Mouse (Mus musculus): Measurements from ENCODE around the gene Ggt7. TPM values are rescaled to one million over a fixed set of nuclear protein-coding genes. Genes with fewer than 3 reads are reported as not detected.

Ggt7 gene
- polyA plus RNA-seq, 1 experiment from 2014 or later: 10.6 TPM

- Histone ChIP-seq H3K4me3 (ENCODE audit: low read depth, low read length) (peak overlapping the region; percentile 56), H3K4me1 (replicated peaks; ENCODE audit: control insufficient read depth, insufficient read depth, low read length) (peaks cover 2% of the 10 kb centered on the region; the same call in 1 of the 2 replicates), H3K4me2 (ENCODE audit: low read depth, low read length, severe bottlenecking) (peak overlapping the region; percentile 79), H3K27ac (ENCODE audit: low read depth, low read length) (no peak overlapping the region), H3K9me3 (ENCODE audit: control insufficient read depth, low read length) (no peaks in the 10 kb centered on the region), H3K36me3 (ENCODE audit: control insufficient read depth, insufficient read depth, low read length) (no peaks in the 10 kb centered on the region), H3K9ac (ENCODE audit: low read length) (peak overlapping the region; percentile 68), H3K27me3 (ENCODE audit: control insufficient read depth, insufficient read depth, low read length) (no peaks in the 10 kb centered on the region; the same call in 1 of the 2 replicates)
- WGBS: 26% methylated on average over 18 of the region's 18 CpGs
- no peak for DNase-seq (ENCODE audit: low spot score)
- no peak for ATAC-seq (replicated peaks; ENCODE audit: low FRiP score)
These were observed 664 bp upstream of the Ggt7 start for GRCm38 (mm10) chr2:155518531-155519270.

DNA sequence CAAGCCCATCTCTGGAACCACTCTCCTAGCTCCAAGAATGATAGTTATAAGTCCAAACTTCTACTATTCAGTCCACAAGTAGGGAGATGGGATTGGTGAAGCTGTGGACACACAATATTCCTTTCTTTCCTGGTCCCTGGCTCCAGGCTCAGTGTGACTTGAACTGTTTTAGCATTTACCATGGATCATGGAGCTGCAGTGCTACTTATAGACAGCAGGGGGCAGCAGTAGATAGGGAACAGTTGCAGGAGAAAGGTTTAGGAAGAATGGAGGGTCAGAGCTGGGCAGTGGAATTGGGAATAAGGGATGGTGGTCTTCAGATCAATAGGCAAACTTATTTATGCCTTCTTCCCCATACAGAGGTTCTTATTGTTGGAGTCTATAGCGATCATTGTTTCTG is 2.1 kb downstream of the Ggt7 start:
- H3K27ac ChIP-seq (ENCODE audit: low read depth, low read length): no peak overlapping the region
- H3K9ac ChIP-seq (ENCODE audit: low read length): no peak overlapping the region
- H3K4me2 ChIP-seq (ENCODE audit: low read depth, low read length, severe bottlenecking): no peak overlapping the region
- H3K27me3 ChIP-seq (ENCODE audit: control insufficient read depth, insufficient read depth, low read length): no peaks in the 10 kb centered on the region; the same call in 1 of the 2 replicates
- ATAC-seq (replicated peaks; ENCODE audit: low FRiP score) (no peak), DNase-seq (ENCODE audit: low spot score) (peak; percentile 71)
- H3K4me3 ChIP-seq (ENCODE audit: low read depth, low read length): no peak overlapping the region
- WGBS: 4% methylated on average over 1 of the region's 1 CpGs
- peaks cover 2% of the 10 kb centered on the region; the same call in 1 of the 2 replicates for H3K4me1 ChIP-seq (replicated peaks; ENCODE audit: control insufficient read depth, insufficient read depth, low read length)
- no peaks in the 10 kb centered on the region for H3K36me3 ChIP-seq (ENCODE audit: control insufficient read depth, insufficient read depth, low read length)
- H3K9me3 ChIP-seq (ENCODE audit: control insufficient read depth, low read length): no peaks in the 10 kb centered on the region

GRCm38 (mm10) chr2:155514666-155515065 is 3.4 kb downstream of the Ggt7 start:
- Histone ChIP-seq H3K27me3 (ENCODE audit: control insufficient read depth, insufficient read depth, low read length) (no peaks in the 10 kb centered on the region; the same call in 1 of the 2 replicates), H3K4me3 (ENCODE audit: low read depth, low read length) (peak overlapping the region; percentile 56), H3K27ac (ENCODE audit: low read depth, low read length) (no peak overlapping the region), H3K4me2 (ENCODE audit: low read depth, low read length, severe bottlenecking) (peak overlapping the region; percentile 77), H3K9me3 (ENCODE audit: control insufficient read depth, low read length) (no peaks in the 10 kb centered on the region), H3K9ac (ENCODE audit: low read length) (peak overlapping the region; percentile 73), H3K36me3 (ENCODE audit: control insufficient read depth, insufficient read depth, low read length) (no peaks in the 10 kb centered on the region), H3K4me1 (replicated peaks; ENCODE audit: control insufficient read depth, insufficient read depth, low read length) (peaks cover 2% of the 10 kb centered on the region; the same call in 1 of the 2 replicates)
- DNase-seq (ENCODE audit: low spot score) (peak; percentile 84), ATAC-seq (replicated peaks; ENCODE audit: low FRiP score) (0 out of 2 replicates have a peak, but pooled peaks have one; percentile 16)
- WGBS: under 1% methylated on average over 21 of the region's 23 CpGs

DNA sequence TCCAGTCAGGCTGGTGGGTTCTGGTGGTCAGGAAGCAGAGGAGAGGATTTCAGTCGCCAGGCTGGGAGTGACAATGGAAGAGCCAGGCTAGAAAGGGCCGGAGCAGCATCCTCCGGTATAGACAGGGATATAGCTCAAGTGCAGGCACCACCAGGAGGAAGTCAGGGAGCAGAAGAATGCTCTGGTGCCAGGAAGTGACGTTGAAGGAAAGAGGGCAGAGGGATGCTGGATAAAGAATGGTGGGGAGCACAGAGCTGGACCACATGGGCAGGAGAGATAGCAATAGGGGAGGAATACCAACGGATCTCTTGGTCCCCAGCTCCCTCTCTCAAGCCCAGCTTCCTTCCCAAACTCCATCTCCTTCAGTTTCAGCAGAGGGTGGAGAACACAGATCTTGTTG is 4.5 kb downstream of the Ggt7 start:
- H3K36me3 ChIP-seq (ENCODE audit: control insufficient read depth, insufficient read depth, low read length): no peaks in the 10 kb centered on the region
- peak overlapping the region; percentile 77; the same call in 1 of the 2 replicates for H3K4me2 ChIP-seq (ENCODE audit: low read depth, low read length, severe bottlenecking)
- H3K27me3 ChIP-seq (ENCODE audit: control insufficient read depth, insufficient read depth, low read length): no peaks in the 10 kb centered on the region; the same call in 1 of the 2 replicates
- no peaks in the 10 kb centered on the region for H3K9me3 ChIP-seq (ENCODE audit: control insufficient read depth, low read length)
- H3K27ac ChIP-seq (ENCODE audit: low read depth, low read length): no peak overlapping the region
- no peak for ATAC-seq (replicated peaks; ENCODE audit: low FRiP score)
- no peak for DNase-seq (ENCODE audit: low spot score)
- H3K9ac ChIP-seq (ENCODE audit: low read length): no peak overlapping the region
- 0 out of 2 replicates have a peak overlapping the region, but pooled peaks have one; percentile 56 for H3K4me3 ChIP-seq (ENCODE audit: low read depth, low read length)
- H3K4me1 ChIP-seq (replicated peaks; ENCODE audit: control insufficient read depth, insufficient read depth, low read length): peaks cover under 1% of the 10 kb centered on the region; the same call in 1 of the 2 replicates
- 82% methylated on average over 5 of the region's 5 CpGs for WGBS

GRCm38 (mm10) chr2:155512479-155512878 is 5.6 kb downstream of the Ggt7 start:
- Histone ChIP-seq H3K27me3 (ENCODE audit: control insufficient read depth, insufficient read depth, low read length) (no peaks in the 10 kb centered on the region; the same call in 1 of the 2 replicates), H3K4me1 (replicated peaks; ENCODE audit: control insufficient read depth, insufficient read depth, low read length) (no peaks in the 10 kb centered on the region; the same call in 1 of the 2 replicates), H3K9ac (ENCODE audit: low read length) (no peak overlapping the region), H3K4me2 (ENCODE audit: low read depth, low read length, severe bottlenecking) (no peak overlapping the region), H3K27ac (ENCODE audit: low read depth, low read length) (no peak overlapping the region), H3K9me3 (ENCODE audit: control insufficient read depth, low read length) (no peaks in the 10 kb centered on the region), H3K36me3 (ENCODE audit: control insufficient read depth, insufficient read depth, low read length) (no peaks in the 10 kb centered on the region), H3K4me3 (ENCODE audit: low read depth, low read length) (no peak overlapping the region)
- peak; percentile 69 for DNase-seq (ENCODE audit: low spot score)
- 65% methylated on average over 4 of the region's 4 CpGs for WGBS
- ATAC-seq (replicated peaks; ENCODE audit: low FRiP score): no peak

DNA sequence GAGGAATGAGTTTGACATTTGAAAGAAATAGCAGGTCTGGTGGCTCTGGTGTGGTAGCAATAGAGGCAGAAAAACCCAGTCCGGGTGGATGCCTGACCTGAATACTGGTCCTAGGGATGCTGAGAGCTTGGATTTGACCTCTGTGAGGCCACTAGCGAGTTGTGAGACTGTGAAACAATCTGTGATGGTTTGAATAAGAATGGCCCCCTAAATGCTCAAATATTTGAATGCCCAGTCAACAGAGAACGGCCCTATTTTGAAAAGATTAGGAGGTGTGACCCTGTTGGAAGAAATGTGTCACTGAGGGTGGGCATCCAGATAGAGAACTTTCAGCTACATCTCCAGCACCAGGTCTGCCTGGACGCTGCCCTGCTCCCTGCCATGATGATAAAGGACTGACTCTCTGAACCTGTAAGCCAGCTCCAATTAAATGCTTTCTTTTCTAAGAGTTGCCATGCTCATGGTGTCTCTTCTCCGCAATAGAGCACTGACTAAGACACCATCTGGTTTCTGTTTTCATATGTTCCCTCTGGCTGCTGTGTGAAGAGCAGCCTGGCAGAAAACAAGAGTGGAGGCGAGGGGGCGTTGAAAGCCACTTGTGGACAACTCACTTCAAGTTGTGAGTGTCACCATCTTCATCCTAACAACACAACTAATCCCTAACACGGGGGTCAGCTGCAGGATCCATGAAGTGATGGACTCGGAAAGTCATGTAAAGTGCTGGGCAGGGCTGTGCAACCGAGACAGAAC is 10.1 kb downstream of the Ggt7 start:
- H3K36me3 ChIP-seq (ENCODE audit: control insufficient read depth, insufficient read depth, low read length): no peaks in the 10 kb centered on the region
- no peak overlapping the region for H3K27ac ChIP-seq (ENCODE audit: low read depth, low read length)
- no peak overlapping the region for H3K9ac ChIP-seq (ENCODE audit: low read length)
- no peaks in the 10 kb centered on the region for H3K4me1 ChIP-seq (replicated peaks; ENCODE audit: control insufficient read depth, insufficient read depth, low read length)
- no peak for ATAC-seq (replicated peaks; ENCODE audit: low FRiP score)
- H3K4me2 ChIP-seq (ENCODE audit: low read depth, low read length, severe bottlenecking): no peak overlapping the region
- H3K27me3 ChIP-seq (ENCODE audit: control insufficient read depth, insufficient read depth, low read length): no peaks in the 10 kb centered on the region
- 74% methylated on average over 10 of the region's 10 CpGs for WGBS
- no peak overlapping the region for H3K4me3 ChIP-seq (ENCODE audit: low read depth, low read length)
- H3K9me3 ChIP-seq (ENCODE audit: control insufficient read depth, low read length): no peaks in the 10 kb centered on the region
- no peak for DNase-seq (ENCODE audit: low spot score)

DNA sequence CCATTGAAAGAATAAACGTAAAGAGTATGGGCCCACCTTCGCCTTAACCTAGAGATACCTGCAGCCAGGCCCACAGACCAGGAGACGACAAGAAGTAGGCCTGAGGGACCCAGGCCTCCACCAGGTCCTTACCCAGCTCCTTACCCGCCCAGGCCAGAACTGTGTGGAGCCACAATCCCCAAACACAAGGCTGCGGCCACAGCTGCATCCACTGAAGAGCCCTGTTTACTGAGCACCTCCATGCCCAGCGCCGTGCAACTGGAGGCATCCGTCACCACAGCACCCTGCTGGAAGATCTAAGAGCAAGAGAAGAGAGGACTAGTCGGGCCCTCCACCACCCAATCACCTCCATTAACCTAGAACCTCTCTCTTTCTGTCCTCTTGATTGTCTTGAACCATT is 12.2 kb downstream of the Ggt7 start:
- H3K9ac ChIP-seq (ENCODE audit: low read length): no peak overlapping the region
- 95% methylated on average over 9 of the region's 9 CpGs for WGBS

DNA sequence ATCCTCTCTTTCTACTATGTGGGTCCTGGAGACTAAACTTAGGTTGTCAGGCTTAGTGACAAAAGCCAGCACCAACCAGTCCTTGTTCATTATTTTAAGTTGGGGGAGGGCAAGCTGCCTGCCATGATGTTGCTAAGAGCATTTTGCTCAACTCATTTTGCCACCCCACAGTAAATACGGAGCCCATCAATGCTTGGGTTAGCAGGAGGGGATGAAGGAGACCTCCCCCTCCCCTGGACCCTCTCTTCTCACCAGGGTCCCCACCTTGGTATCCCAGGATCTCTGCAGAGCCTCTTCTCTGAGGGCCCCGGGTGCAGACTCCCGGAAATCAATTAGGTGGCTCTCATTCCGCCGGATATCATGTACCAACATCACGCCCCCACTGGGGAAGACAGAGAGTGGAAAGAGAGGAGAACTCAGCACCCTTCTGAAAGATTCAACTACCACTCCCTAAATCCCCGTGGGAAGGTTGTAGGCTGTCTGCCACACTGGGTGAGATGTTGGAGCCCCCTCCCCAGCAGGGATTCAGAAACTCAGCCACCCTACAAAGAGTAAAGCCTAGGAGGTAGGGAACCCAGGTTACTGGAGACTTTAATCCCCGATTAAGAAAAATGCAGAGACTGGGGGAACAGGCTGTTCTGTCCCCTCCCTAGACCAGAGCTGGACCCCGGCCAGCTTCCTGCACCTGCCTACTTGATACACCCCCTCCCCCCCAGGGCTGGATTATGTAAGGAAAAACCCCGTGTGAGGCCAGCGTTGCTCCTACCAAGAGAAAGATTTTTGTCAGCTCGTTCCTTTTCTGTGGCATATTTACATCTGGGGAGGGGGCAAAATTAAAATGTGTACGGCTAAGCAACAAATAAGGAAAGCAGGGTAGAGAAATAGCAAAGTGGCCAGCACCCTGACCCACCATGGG is 13.3 kb downstream of the Ggt7 start:
- H3K4me1 ChIP-seq (replicated peaks; ENCODE audit: control insufficient read depth, insufficient read depth, low read length): no peaks in the 10 kb centered on the region
- H3K4me3 ChIP-seq (ENCODE audit: low read depth, low read length): no peak overlapping the region
- 64% methylated on average over 13 of the region's 13 CpGs for WGBS
- H3K9ac ChIP-seq (ENCODE audit: low read length): no peak overlapping the region
- no peak for ATAC-seq (replicated peaks; ENCODE audit: low FRiP score)
- no peaks in the 10 kb centered on the region for H3K9me3 ChIP-seq (ENCODE audit: control insufficient read depth, low read length)
- no peak for DNase-seq (ENCODE audit: low spot score)
- H3K27ac ChIP-seq (ENCODE audit: low read depth, low read length): no peak overlapping the region
- H3K27me3 ChIP-seq (ENCODE audit: control insufficient read depth, insufficient read depth, low read length): no peaks in the 10 kb centered on the region
- no peak overlapping the region for H3K4me2 ChIP-seq (ENCODE audit: low read depth, low read length, severe bottlenecking)
- H3K36me3 ChIP-seq (ENCODE audit: control insufficient read depth, insufficient read depth, low read length): no peaks in the 10 kb centered on the region

More for the DNA sequence above, 12.2 kb downstream of the Ggt7 start:
- no peak for ATAC-seq (replicated peaks; ENCODE audit: low FRiP score)
- Histone ChIP-seq H3K36me3 (ENCODE audit: control insufficient read depth, insufficient read depth, low read length) (no peaks in the 10 kb centered on the region), H3K27ac (ENCODE audit: low read depth, low read length) (no peak overlapping the region), H3K4me1 (replicated peaks; ENCODE audit: control insufficient read depth, insufficient read depth, low read length) (no peaks in the 10 kb centered on the region), H3K9me3 (ENCODE audit: control insufficient read depth, low read length) (no peaks in the 10 kb centered on the region), H3K4me2 (ENCODE audit: low read depth, low read length, severe bottlenecking) (no peak overlapping the region), H3K27me3 (ENCODE audit: control insufficient read depth, insufficient read depth, low read length) (no peaks in the 10 kb centered on the region), H3K4me3 (ENCODE audit: low read depth, low read length) (no peak overlapping the region)
- no peak for DNase-seq (ENCODE audit: low spot score)
